Mouse (Mus musculus): ENCODE results near the gene Gramd2.
"Not testable (repeated sequence)": the region's sequence is repeated elsewhere in the genome, so short reads cannot be mapped to it uniquely, and the experiment has no call there.

The Gramd2 gene

DNA sequence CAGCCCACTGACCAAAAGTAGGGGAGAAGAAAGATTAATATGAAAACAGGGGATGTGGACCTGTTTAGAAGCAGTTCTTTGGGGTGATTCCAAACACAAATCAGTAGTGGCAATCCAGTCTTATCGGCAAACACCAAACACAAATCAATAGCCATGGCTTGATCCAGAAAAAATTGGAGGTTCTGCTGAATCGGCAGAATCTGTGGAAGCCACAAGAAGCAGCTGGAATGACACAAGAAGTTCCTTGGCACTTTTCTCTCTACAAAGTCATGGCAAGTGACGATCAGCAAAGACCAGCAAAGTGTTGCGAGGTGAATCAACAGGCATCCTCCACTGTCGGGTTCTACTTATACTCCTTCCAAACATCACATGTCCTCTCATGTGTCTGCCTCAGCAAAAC is 41.2 kb downstream of the Gramd2 start:
- DNase-seq (ENCODE audit: low read depth, low spot score) = no peak

DNA sequence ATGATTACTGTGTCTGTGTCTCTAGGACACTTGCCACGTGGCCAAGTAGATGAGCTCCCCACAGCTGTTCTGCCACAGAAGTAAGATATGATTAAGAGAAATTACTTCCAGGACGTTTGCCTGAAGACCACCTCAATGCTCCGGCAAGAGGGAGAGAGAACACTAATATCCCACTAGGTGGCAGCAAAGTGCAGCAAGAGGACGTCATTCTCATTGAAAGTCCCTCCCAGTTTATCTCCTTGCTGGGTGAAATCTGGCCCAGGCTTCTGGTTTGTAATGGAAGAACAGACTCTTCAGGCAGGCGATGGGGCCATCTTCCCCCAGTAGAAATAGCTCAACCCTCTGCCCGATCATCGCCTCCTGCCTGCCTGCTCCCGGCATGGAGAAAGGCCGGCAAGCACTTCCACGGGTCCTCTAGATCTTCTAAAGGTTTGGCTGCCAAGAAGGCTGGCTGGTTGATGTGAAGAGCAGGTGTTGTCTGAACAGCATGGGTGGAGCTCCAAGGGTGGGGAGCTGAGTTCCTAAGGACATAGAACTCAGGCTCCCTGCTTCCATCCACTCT is 43.2 kb downstream of the Gramd2 start:
- peak; percentile 77 for DNase-seq (ENCODE audit: low read depth, low spot score)

DNA sequence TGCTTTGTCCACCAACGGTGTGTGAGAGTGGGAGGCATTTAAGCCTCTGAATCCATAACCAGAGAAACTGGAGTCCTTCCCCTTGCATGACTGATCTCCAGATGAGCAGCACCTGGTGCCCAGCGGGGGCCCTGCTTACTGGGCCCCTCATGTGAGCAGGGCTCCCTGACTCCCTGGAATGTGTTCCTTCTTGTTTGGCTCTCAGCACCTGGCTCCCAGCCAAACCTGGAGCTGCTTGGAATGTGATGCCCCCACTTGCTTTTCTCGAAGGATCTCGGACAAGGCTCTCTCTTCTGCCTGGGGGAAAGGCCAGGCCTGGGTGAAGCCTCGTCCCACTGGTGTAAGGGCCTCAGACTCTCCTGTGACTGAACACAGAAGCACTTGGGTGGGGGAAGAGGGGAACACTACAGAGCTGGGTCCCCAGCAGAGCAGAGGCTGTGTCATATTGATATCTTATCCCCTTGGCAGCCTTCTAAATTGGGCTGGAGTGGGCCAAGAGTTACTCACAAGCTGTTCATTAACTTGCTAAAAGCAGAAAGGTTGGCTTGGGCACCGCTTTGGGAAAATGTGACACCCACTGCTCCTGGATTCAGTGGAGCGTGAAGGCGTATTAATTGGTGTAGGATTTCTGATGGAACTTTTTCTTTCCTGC is 44.0 kb downstream of the Gramd2 start:
- peak; percentile 4 for DNase-seq (ENCODE audit: low read depth, low spot score)

DNA sequence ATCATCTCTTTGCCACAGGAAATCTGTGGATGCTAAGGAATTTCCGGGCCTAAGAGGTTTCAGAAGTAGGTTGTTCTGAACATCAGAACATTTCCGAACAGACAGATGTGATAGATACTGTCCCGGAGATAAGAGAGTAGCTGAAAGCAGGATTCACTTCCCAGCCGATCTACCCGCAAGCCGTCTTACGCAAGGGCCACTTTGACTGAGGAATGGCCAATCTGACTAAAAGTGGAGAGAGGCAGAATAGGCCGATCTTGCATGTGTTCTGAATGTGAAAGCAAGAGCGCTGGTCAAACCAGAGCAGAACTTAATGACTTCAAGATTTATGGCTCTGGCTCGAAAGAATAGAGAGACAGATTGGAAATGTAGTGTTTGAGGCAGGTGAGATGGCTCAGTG is 45.6 kb downstream of the Gramd2 start:
- no peak for DNase-seq (ENCODE audit: low read depth, low spot score)

DNA sequence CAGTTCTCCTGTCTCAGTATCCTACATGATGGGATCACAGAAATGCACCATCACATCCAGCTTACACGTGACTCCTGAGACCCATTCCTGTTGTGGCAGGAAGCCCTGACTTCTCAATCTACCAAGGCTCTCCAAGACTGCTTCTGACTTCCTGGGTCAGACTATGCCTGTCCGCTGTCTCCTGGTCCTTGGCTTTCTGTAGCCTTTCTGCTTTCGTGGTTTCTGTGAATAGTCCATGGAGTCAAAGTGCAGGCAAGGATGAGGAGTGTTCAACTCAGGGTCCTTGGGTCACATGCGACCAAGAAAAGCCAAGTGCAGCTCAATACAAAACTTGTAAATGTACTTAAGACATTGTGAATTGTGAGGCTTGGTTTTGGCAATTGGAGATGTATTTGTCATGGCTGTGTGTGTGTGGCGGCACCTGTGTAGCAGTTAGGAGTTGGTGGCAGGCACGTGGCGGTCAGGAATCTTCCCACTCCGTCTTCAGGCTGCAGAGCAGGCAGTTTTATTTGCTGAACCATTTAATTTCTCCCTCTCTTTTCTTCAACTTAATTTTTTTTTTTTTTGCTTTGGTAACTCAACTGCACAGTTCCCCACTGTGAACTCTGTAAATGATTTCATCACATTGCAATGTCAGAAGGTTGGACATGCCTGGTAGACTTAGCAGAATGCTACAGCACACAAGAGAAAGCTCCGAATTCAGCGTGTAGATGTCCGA is 47.8 kb downstream of the Gramd2 start:
- no peak for DNase-seq (ENCODE audit: low read depth, low spot score)

DNA sequence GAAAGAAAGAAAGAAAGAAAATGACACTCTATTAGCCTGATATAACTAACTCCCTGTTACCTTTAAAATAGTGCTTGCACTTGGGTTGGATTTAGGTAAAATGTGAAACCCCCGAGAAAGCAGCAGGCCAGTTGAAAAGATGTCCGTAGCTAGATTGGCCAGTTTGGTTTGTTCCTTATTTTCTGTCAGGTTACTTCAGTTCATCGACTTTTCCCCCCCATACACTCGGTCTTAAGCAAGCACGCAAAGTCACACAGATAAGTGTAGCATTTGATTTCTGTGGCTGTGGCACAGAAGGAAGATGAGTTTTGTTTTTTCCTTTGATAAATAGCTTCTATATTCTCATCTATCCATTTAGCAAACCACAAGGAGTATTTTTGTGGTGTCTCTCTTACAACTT is 51.2 kb downstream of the Gramd2 start:
- no peak for DNase-seq (ENCODE audit: low read depth, low spot score)

DNA sequence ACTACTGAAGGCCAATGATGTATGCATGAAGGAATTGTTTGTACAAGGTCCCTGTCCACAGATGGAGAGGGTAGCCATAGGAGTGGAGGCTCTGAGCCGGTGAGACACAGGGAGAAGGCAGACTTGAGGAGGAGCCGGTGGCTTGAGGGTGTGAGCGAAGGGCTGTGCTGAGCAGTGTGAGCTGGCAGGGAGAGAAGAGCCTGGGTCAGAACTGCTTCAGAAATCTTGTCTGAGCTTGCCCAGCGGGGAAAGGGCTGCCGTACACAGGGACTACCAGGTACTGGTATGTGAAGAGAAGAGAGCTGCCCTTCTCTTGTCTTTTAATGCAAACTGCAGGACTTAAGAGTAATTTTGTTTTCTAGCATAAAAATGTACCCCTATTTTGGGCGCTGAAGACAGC is 53.1 kb downstream of the Gramd2 start:
- DNase-seq (ENCODE audit: low read depth, low spot score) = no peak

DNA sequence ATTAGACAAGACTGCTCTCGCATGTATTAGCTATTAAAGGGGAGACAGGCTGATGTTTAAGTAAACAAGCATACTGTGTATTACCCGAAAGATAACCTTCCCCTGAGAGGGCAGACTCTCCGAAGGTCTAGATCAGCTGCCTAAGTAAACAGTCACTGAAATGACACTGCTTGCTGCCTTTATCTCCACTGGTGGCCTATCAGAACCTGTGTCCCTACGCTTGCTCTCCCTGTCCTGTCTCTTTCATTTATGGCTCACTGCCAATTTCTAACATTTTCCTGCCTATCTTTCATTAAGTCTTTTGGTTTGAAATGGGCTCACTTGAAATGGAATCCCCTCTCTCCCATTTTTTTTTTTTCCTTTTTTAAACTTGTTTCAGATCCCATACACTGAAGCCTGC is 55.5 kb downstream of the Gramd2 start:
- no peak for DNase-seq (ENCODE audit: low read depth, low spot score)

DNA sequence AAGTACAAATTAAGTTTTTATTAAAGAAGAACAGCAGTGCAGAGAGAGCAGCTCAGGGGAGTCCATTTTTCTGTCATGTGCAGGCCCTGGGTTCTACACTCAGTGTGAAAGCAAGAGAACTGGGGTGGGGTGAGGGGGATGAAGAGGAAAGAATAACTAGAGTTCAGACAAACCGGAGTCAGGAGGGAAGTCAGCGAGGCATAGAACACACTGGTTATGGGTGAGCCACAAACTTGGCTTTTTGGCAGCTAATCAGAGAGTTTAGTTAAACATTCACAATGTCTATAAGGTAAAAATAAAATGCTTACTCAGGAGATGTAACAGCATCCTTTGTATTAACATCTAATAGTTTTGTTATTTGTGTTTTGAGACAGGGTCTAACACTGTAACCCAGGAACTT is 60.6 kb downstream of the Gramd2 start:
- no peak for DNase-seq (ENCODE audit: low read depth, low spot score)

DNA sequence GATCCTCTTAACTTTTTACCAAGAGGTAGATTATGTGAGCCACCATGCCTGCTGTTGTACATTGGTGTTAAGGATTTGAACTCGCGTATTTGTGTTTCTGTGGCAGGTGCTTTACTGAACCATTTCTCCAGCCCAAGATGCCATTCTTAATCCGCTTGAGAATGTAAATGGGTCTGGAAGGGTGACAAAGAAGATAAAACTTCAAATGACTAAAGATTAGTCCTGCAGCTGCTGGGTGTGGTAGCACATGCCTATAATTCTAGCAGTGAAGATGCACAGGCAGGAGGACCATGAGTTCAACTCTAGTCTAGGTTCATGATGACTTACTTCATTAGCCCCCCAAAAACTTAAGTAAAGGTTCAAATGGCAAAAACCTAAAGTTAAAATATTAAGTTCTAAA is 64.0 kb downstream of the Gramd2 start:
- no peak for DNase-seq (ENCODE audit: low read depth, low spot score)

DNA sequence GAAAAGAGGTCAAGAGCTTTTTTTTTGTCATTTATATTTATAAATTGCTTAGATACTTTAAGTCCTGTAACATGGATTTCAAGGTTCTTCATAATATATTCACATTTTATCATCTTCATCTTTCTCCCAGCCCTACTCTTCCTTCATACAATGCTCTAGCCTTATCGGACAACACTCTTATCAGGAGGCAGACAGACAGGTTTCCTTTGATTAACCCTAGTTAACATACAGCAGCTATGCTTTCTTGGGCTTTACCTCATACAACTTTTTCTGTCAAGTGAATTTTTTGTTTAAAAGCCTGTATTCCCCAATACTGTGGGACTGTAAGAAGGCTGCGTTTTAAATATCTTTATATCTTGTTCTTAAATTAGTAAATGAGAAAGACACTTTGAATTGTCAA is 68.4 kb downstream of the Gramd2 start:
- no peak for DNase-seq (ENCODE audit: low read depth, low spot score)

DNA sequence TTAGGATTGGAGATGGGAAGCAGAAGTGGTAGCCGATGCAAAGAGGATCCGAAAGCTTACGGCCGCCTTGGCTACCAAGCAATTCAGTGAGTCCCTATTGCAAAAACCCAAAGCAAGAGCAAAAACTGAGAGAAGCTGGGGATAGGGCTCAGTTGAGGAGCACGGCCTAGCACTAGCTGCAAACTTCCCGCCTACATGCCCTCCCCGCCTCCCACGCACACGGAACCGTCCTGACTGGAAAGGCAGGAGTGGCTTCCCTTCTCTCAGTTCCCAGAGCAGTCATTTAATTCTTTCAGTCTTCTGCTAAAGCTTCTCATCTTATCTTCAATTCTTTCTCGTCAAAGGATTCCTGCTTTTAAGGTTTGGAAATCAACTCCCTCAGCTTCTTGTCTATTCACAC is 69.0 kb downstream of the Gramd2 start:
- no peak for DNase-seq (ENCODE audit: low read depth, low spot score)

DNA sequence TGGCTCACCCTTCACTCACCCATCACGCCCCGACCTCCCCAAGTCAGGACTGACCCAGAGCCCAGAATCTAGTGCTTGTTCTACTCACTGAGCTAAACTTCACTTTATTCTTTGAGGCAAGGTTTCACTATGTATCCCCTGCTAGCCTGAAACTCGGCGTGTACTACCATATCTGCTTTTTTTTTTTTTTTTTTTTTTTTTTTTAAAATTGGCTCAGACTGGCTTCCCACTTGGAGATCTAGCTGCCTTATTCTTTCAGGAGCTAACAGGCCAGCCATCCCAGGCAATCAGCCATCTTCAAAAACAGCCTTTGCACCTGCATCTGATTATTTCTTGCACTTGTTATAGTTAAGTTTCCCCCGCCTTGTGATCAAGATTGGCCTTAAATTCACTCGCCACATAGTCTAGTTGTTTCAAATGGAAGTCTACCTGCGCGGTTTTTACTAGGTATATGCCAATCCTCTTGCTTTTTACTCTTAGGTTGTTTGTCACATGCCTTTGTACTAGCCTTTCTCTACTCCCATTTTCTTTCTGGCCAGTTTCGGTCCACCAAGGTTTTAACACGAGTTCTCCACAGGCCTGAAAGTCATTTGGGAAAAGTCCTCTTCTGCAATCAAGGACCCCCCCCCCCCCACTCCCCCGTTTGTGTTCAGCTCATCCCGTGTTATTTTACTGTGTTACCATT is 69.8 kb downstream of the Gramd2 start:
- DNase-seq (ENCODE audit: low read depth, low spot score) = no peak

DNA sequence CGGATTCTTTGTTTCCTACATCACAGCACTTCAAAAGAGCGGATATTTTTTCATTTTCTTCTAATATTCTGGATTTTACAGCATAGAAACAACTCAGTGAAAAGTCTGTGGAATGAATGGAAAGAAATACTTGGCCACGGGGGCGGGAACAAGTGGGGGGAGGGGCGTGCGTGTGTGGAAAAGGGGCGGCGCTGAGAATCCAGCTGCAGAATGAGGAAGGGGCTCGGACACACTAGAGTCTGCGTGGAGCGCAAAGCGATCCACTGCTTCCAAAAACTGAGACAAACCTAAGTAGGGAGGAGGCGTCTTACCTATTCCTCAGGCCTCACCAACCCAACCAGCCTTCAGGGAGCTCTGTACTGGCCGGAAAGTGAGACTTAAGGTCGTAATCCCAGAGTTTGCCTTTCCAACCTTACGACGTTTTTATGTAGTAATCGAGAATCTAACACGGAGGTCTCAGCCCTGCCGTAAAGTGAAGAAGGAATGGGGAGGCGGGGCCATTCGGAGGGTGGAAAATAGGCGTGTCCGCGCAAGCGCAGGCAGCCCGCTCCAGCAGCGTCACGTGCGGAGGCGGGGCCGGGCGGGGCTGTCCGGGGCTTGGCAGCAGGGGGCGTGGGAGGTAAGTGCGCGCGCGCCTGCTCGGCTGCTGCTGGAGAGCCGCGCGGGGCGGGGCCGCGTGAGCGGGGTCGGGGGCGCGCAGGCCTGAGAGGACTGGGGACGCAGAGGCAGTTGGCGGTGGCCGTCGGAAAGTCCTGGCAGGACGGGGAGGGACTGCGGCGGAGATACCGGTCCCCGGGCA is 70.5 kb downstream of the Gramd2 start, which contains the start of the genes Senp8 and Myo9a:
Senp8 (minus strand) TSS at position 444 of the 799 bp plus-strand sequence.
Myo9a (plus strand) TSS at position 630 of the 799 bp plus-strand sequence.
- DNase-seq (ENCODE audit: low read depth, low spot score) = peak; percentile 98

DNA sequence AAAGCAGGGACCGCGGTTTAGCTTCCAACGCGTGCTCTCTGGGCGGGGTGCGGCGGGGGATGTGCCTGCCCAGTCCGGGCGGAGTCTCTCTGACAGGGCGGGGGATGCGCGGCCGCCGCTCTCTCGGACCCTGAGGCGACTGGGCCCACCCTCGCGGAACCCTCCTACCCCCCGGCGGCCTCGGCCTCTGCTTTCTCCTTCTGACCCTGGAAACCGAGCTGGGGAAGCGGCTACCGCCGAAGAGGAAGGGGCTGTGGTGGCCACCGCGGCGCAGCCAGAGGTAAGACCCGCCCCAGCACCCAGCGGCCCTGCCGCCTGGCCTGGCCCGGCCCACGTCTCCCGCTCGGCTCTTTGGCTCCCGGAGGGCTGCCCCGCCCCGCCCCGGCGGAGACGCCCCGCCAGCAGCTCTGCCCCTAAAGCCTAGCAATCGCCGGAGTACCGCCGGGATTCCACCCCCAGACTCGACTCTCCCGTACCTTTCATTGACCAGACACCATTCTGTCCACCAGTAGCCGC is 71.2 kb downstream of the Gramd2 start:
- peak; percentile 36 for DNase-seq (ENCODE audit: low read depth, low spot score)

DNA sequence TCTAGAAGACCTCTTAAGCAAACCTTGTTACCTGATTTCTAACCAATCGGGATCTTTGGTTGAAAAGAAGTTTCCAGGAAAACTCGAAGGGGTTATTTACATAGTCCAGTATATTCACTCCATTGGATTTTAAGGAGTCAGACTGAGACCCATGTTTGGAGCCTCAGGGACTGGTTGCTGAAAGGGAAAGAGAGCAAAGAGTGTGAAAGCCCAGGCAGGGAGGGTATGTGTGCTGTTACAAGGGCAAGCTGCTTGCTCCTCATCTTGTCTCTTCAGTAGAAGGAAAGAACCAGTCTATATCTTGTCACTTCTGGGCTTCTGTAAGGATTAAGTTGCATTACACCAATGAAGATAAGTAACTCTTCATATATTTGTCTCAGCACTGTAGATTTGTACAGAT is 72.0 kb downstream of the Gramd2 start:
- DNase-seq (ENCODE audit: low read depth, low spot score) = no peak

DNA sequence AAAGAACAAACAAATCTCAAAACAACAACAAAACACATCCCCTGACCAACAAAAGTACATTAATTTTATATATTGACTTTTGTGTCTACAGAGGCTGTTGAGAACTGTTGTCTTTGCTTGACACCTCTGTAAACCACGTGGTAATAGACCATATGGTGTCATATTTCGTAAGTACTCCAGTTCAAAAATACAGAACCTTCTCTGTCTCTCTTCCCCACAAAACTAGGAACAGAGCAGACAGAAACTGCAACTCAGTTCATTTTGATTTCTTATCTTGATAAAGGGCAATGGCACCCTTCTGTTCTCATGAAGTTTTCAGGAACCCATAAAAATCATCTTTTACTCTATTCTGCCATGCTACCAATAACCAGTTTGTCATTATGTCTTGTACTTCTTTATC is 75.3 kb downstream of the Gramd2 start:
- DNase-seq (ENCODE audit: low read depth, low spot score) = no peak

DNA sequence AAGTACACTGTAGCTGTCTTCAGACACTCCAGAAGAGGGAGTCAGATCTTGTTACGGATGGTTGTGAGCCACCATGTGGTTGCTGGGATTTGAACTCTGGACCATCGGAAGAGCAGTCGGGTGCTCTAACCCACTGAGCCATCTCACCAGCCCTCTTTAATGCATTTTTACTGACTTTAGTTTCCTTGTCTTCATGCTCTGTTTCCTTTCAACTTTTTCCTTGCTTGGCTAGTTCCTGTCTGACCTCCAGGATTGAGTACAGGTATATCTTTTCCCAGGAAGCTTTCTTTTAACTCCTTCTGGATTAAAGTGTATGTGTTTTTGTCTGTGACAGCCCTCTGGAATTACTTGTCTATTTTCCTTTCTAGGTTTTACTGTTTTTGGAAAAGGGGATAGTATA is 77.1 kb downstream of the Gramd2 start:
- not testable (repeated sequence) for DNase-seq (ENCODE audit: low read depth, low spot score)

DNA sequence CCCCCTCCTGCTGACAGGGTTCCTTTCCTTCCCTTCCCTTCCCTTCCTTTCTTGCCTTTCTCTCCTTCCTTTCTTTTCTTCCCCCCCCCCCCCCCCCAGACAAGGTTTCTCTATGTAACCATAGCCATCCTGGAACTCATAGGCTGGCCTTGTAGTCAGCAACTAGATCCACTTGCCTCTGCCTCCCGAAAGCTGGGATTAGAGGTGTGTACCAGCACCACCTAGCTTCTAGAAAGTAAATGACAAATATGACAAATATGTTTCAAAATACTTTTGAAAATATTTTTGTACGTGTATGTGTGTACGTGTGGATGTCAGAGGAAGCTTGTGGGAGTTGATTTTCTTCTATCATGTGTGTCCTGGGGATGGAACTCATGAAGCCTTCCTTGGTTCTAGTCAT is 80.6 kb downstream of the Gramd2 start:
- DNase-seq (ENCODE audit: low read depth, low spot score) = no peak

DNA sequence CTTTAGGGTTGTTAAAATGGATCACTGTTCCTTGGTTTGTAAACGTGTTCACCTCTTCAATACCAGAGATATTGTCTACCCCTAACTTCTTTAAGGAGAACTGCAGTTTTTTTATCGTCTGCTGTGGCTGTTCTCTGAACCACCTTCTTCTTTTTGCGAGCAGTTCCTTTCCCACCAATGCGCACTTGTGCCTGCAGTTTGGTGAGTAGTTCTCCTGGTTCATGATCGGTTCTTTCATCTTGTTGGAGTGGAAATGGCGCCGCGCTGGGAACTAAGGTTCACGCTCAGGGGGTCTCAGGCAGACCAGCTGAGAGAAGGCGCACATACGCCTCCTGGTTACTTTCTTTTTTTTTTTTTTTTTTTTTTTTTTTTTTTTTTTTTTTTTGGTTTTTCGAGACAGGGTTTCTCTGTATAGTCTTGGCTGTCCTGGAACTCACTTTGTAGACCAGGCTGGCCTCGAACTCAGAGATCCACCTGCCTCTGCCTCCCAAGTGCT is 87.1 kb downstream of the Gramd2 start:
- not testable (repeated sequence) for DNase-seq (ENCODE audit: low read depth, low spot score)
